Mouse (Mus musculus) urinary bladder, postnatal 4 days (tissue): ENCODE measurements around the gene Apol7c.
"Not testable (repeated sequence)": the region's sequence is repeated elsewhere in the genome, so short reads cannot be mapped to it uniquely, and the experiment has no call there.

Experiments used
- DNase-seq, 2 experiments: peaks; one replicate each; pipeline ENCODE4 v3.0.0; 2021 to 2022; ENCODE audit warnings: low spot score in 2 of 2

Gene Apol7c

DNA sequence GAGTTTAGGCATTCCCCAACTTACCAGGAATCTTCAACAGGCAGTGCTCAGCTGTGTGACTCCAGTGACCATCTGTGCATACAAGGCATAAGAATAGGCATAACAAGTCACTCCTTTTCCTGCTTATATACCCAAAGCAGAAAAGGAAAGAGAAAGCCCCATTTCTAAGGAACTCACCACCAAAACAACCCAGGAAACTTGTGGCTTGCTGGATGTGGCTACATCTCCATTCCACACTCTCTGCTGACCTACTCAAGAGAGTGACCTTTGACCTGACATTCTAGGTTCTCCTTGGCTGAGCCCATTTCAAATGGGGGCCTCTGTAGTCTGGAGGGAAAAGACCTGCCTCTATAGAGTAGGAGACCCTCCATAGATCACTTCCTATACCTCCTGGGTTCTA lies at the start of gene Apol7c:
Gene Apol7c, minus strand, starts transcription at position 101 of the 400 bp plus-strand sequence.
- no peak for DNase-seq

DNA sequence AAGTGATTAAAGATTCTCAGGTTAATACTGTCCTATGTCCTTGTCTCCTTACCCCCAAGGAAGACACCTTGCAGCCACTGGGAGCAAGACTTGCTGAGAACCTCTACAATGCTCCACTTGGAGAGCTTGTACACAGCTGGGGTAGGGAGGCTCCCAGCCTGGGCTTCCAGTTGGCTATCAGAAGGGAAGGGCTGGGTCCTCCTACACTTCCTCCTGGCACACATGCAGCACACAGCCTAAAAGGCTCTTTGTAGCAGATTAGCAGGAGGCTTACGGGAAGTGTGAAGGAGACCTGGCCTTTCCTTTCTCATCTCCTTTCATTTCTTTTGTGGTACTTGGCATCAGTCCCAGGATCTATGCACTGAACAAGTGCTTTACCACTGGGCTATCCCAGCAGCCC lies 48.6 kb upstream of the Apol7c start:
- DNase-seq: no peak

DNA sequence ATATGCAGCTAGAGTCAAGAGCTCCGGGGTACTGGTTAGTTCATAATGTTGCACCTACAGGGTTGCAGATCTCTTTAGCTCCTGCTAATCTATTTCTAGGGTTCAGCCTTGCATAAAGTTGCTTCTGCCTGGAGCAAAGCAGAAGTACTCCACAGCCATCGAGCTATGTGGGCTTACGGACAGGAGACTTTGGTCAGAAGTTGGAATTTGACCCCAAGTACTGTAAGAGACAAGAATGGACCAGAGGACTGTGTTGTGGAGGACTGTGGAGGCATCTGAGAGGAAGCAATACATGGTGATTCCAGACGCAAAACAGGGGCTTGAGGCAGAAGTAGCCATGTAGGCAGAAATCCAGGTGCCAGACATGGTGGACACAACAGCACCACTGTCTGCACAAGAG lies 46.2 kb upstream of the Apol7c start:
- DNase-seq: no peak

DNA sequence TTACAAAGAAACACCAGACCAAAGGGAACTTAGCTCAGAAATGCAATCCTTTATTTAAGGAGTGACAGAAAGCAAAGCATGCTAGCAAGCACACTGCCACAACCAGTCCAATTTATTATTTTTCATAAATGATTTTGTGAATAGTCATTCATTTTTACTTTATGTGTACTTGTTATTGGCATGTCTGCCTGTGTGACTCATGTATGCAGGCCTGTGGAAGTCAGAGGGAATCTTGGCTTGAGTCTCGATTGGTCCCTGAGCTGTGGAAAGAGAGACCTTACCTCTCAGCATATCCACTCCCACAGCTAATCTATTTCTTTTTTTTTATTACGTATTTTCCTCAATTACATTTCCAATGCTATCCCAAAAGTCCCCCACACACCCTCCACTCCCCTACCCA lies 45.7 kb upstream of the Apol7c start:
- DNase-seq: no peak

DNA sequence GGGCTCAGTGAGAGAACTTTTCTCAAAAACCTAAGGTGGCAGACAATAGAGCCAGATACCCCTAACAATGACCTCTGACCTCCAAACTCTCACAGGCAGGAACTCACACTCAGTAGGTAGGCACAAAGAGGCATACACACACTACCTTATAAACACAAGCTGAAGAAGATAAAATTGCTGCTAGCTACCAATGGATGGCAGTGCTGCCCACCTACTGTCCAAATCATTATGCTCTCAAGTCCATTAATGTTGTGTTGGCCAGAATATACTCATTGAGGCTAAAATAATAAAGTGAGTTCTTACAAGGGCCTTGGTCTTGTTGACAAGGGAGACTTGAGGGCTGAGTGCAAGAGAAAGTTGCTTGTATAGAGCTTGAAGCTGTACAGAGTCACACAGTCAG lies 30.1 kb upstream of the Apol7c start:
- DNase-seq: no peak

DNA sequence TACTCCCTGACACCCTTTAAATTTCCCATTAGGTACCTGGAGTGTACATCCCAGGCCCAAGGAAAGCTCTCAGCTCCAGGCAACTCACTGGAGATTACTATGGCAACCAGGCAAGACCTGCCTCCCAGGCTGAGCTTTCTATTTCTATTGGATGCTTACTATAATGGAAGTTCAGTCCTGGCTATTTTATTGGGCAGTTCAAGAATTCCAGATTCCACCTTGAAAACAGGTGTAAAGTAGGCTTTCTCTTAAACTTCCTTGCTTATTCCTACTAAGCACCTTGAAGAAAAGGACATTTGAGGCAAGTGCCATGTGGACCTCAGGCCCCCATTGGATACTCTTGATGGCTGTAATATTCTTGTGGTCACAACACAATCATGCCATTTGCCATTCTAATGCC lies 28.7 kb upstream of the Apol7c start, which contains the start of gene 1700025B11Rik:
Gene 1700025B11Rik, minus strand, starts transcription at position 101 of the 400 bp plus-strand sequence.
- DNase-seq: no peak

DNA sequence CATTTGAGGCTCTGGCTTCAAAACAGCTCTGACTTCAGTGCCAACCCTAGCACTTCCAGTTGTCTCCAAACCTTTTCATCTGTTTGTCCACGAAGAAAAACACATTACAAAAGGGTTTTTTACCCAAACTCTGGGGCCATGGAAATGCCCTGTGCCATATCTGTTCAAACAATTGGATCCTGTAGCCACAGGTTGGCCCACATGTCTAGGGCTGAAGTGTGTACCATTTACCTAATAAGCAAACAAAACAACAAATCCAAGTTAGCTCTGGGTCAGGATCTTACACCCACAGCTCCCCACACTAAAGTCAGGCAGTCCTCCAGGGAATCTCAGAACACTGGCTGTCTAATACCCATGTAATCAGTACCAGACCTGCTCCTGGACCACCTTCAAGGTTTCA lies 6.1 kb upstream of the Apol7c start:
- not testable (repeated sequence) for DNase-seq

DNA sequence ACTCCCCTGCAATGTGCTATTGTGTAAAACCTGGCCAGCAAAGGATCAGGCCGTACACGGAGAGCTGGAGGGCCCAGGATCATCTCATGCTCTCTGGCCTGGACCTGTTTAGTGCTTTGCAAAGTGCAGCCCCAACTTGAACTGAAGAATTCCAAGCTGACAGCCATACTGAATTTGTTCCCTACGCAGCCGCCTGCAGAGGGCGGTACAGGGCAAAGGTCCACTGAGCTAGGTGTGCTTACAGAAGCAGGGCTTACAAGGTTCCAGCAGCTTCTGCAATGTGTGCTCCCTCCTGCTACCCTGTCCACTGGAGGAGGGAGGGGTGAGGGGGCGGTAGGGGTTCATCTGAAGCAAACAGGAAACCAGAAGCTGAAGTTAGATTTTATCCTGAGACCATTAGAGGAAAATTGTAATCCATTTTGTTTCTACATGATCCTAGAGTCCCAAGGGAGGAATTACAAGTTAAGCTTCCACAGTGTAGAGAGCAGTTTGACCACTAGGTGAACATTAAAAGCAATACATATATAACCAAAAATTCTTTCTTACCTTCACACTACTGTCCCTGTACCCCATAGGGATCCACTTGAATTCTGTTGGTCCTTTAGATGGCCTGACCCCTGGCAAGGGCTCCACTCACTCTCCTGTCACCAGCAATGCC lies 9.8 kb downstream of the Apol7c start:
- DNase-seq: peak; percentile 56 to 71

DNA sequence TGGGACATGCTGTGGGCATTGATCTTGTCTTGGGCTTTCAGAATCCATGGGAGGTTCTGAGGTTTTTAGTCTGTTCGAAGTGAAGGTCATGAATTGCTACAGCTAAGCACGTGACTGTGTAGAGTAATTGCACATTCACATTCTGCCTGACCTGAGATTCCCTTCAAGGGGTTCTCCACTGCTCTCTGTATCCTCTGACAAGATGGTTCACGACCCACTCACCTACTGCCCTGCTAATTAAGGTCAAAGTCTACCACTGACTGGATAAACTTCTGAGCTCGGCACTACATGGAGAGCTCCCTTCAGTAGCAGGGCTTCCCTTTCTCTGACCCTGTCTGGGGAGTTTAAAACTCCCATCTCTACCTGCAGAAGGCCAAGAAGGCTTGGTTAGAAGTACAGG lies 12.5 kb downstream of the Apol7c start:
- DNase-seq: peak in 1 of 2 experiments; percentile 13

DNA sequence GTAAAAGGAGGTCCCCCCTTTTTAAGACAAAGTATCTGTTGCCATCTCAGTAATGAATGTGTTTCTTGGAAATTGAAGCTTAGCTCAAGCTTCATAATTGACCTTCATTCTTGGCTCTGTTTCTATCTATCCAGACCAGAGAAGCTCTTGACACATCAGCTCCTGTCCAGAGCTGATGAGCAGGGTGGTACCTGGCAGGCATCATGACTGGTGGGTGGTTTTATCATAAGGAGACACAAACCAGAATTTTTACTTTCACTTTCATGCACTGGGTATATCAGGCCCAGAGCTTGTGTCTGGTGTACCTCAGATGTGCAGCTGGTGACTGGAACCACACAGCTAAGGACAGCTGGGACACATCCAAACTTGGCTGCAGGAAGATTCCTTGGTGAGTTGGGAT lies 25.1 kb downstream of the Apol7c start, which contains the start of gene Apol11a:
Gene Apol11a, plus strand, starts transcription at position 306 of the 400 bp plus-strand sequence.
- not testable (repeated sequence) for DNase-seq

DNA sequence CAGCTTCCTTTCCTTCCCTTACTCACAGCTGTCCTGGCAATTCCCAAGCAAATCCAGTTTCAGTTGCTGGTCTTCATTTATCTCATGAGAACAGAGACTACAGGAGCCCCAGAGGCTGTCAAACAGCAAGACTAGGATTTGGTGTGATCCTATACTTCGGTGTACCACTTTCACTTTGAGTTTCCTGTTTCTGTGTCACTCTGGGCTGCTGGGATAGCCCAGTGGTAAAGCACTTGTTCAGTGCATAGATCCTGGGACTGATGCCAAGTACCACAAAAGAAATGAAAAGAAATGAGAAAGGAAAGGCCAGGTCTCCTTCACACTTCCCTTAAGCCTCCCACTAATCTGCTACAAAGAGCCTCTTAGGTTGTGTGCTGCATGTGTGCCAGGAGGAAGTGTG lies 38.4 kb downstream of the Apol7c start:
- not testable (repeated sequence) for DNase-seq

DNA sequence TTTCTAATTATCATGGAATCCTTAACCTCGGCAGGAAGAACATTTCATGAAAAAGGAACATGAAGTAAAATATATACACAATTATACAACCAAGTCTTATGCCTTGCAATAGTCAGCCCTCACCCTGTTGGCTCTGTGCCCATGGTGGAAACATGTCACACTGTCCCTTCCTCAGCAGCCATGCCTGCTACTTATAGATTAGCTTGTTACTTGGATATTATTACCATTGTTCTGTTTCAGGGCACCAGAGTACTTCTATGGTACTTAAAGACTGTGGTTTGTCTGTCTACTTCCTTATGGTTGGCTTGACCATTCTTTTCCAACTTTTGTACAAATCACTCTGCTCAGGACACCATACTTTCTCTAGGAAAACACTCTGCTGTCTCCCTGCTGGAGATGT lies 39.9 kb downstream of the Apol7c start:
- not testable (repeated sequence) for DNase-seq

DNA sequence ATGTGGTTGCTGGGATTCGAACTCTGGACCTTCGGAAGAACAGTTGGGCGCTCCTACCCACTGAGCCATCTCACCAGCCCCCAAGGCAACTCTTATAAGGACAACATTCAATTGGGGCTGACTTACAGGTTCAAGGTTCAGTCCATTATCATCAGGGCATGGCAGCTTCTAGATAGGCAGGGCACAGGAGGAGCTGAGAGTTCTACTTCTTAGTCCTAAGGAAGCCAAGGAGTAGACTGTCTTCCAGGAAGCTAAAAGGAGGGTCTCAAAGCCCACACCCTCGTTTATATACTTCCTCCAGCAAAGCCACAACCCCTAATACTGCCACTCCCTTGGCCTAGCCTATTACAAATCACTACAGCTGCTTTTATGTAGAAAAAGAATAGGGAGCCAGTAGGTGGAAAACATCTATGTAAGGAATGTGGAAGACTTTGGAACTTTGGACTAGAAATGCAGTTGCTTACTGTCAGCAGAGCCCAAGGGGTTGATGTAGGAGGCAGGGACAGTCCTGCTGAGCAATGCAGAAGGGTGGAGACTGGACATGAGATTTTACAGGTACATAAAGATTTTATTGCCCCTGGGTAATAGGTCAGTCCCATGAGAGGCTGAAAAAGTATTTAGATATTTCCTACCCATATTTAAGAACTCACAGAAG lies 50.8 kb downstream of the Apol7c start:
- DNase-seq: no peak

DNA sequence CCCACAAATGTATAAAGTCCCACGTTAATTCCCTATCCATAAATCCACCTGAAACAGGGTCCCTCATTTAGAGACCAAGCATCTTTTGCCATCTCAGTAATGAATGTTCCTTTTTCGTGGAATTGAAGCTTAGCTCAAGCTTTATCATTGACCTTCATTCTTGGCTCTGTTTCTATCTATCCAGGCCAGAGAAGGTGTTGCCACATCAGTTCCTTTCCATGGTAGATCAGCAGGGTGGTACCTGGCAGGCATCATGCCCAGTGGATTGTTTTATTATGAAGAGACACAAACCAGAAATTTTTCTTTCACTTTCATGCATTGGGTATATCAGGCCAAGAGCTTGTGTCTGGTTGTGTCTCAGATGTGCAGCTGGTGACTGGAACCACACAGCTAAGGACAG lies 56.4 kb downstream of the Apol7c start, which contains the start of gene Apol10a:
Gene Apol10a, plus strand, starts transcription at position 355 of the 400 bp plus-strand sequence.
- not testable (repeated sequence) for DNase-seq
